Mouse (Mus musculus): Measurements from ENCODE around the gene Rec114. TPM values are rescaled to one million over a fixed set of nuclear protein-coding genes. Genes with fewer than 3 reads are reported as not detected.

The Rec114 gene
- polyA plus RNA-seq, 1 experiment, result 0.35 TPM

DNA sequence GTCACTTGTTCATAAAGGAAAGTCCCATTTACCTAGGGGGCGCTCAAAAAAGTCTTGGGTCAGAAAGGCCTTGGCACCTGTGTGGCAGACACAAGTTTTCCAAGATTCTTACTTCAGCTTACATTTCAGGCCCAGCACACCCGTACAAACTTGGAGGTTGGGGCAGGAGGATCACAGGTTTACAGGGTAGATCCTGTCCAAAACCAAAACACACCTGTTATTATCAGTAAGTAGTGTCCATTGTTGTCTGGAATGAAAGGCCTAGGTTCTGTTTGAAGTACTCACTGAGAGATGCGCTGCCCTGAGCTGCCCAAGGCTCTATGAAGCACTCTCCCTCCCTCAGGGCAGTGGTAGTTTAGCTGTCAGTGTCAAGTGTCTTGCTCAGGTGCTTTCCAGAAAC lies 84.4 kb downstream of the Rec114 start:
- H3K27me3 ChIP-seq (ENCODE audit: control insufficient read depth, insufficient read depth, insufficient read length), result no peaks in the 10 kb centered on the region
- H3K4me3 ChIP-seq, result no peak overlapping the region
- TF ChIP-seq REST (IDR thresholded peaks at IDR 0.05; ENCODE audit: insufficient read depth, insufficient read length) (no peak), POLR2AphosphoS2 (IDR thresholded peaks at IDR 0.05; ENCODE audit: insufficient read length, low read depth) (no peak)
- H3ac ChIP-seq (ENCODE audit: control insufficient read depth, insufficient read length), result no peak overlapping the region
- no peaks in the 10 kb centered on the region for H3K79me2 ChIP-seq (ENCODE audit: control insufficient read depth, insufficient read depth)
- peaks cover 30% of the 10 kb centered on the region for H3K36me3 ChIP-seq (ENCODE audit: control insufficient read depth, insufficient read depth)
- H3K4me2 ChIP-seq (ENCODE audit: low read depth), result no peak overlapping the region

- H3K4me2 ChIP-seq (ENCODE audit: low read depth), result no peak overlapping the region
- H3K27me3 ChIP-seq (ENCODE audit: control insufficient read depth, insufficient read depth, insufficient read length), result no peaks in the 10 kb centered on the region
- no peak for TF ChIP-seq POLR2AphosphoS2 (IDR thresholded peaks at IDR 0.05; ENCODE audit: insufficient read length, low read depth)
- TF ChIP-seq TCF12 (IDR thresholded peaks at IDR 0.05; ENCODE audit: insufficient read depth, poor library complexity, severe bottlenecking), result no peak
- no peak for TF ChIP-seq USF1 (IDR thresholded peaks at IDR 0.05; ENCODE audit: low read depth)
- TF ChIP-seq MYOG (IDR thresholded peaks at IDR 0.05; ENCODE audit: control insufficient read depth in 1 of 3, insufficient read depth in 1 of 3, insufficient read length in 2 of 3, low read depth in 2 of 3), result no peak
- TF ChIP-seq SRF (IDR thresholded peaks at IDR 0.05; ENCODE audit: control insufficient read depth, insufficient read length, low read depth), result no peak
- no peak for TF ChIP-seq CEBPB (IDR thresholded peaks at IDR 0.05; ENCODE audit: insufficient read depth, poor library complexity, severe bottlenecking)
- TF ChIP-seq E2F4 (IDR thresholded peaks at IDR 0.05; ENCODE audit: insufficient read depth), result no peak
- TF ChIP-seq MYOD1 (IDR thresholded peaks at IDR 0.05; ENCODE audit: control insufficient read depth in 1 of 3, insufficient read length in 2 of 3, low read depth in 2 of 3), result no peak
- no peak for TF ChIP-seq REST (IDR thresholded peaks at IDR 0.05; ENCODE audit: insufficient read depth, insufficient read length)
- TF ChIP-seq TCF3 (IDR thresholded peaks at IDR 0.05; ENCODE audit: insufficient read length, low read depth), result no peak
- no peak for TF ChIP-seq MAX (IDR thresholded peaks at IDR 0.05; ENCODE audit: low read depth)
- no peak for TF ChIP-seq POLR2A (IDR thresholded peaks at IDR 0.05; ENCODE audit: insufficient read length, low read depth)
- no peaks in the 10 kb centered on the region for H3K79me2 ChIP-seq (ENCODE audit: control insufficient read depth, insufficient read depth)
- no peak overlapping the region for H3ac ChIP-seq (ENCODE audit: control insufficient read depth, insufficient read length)
- no peak overlapping the region for H3K4me3 ChIP-seq
- peaks cover 25% of the 10 kb centered on the region for H3K36me3 ChIP-seq (ENCODE audit: control insufficient read depth, insufficient read depth)
Measured at GRCm38 (mm10) chr9:58658596-58659309, 85.0 kb downstream of the Rec114 start.

- H3ac ChIP-seq (ENCODE audit: control insufficient read depth, insufficient read length), result no peak overlapping the region
- H3K36me3 ChIP-seq (ENCODE audit: control insufficient read depth, insufficient read depth), result peaks cover 21% of the 10 kb centered on the region
- H3K27me3 ChIP-seq (ENCODE audit: control insufficient read depth, insufficient read depth, insufficient read length), result no peaks in the 10 kb centered on the region
- H3K4me3 ChIP-seq, result no peak overlapping the region
- TF ChIP-seq POLR2A (IDR thresholded peaks at IDR 0.05; ENCODE audit: insufficient read length, low read depth), result no peak
- no peak for TF ChIP-seq USF1 (IDR thresholded peaks at IDR 0.05; ENCODE audit: low read depth)
- TF ChIP-seq REST (IDR thresholded peaks at IDR 0.05; ENCODE audit: insufficient read depth, insufficient read length), result no peak
- TF ChIP-seq TCF12 (IDR thresholded peaks at IDR 0.05; ENCODE audit: insufficient read depth, poor library complexity, severe bottlenecking), result no peak
- TF ChIP-seq SRF (IDR thresholded peaks at IDR 0.05; ENCODE audit: control insufficient read depth, insufficient read length, low read depth), result no peak
- no peak for TF ChIP-seq MYOG (IDR thresholded peaks at IDR 0.05; ENCODE audit: control insufficient read depth in 1 of 3, insufficient read depth in 1 of 3, insufficient read length in 2 of 3, low read depth in 2 of 3)
- no peak for TF ChIP-seq TCF3 (IDR thresholded peaks at IDR 0.05; ENCODE audit: insufficient read length, low read depth)
- no peak for TF ChIP-seq MAX (IDR thresholded peaks at IDR 0.05; ENCODE audit: low read depth)
- TF ChIP-seq CEBPB (IDR thresholded peaks at IDR 0.05; ENCODE audit: insufficient read depth, poor library complexity, severe bottlenecking), result no peak
- no peak for TF ChIP-seq E2F4 (IDR thresholded peaks at IDR 0.05; ENCODE audit: insufficient read depth)
- TF ChIP-seq POLR2AphosphoS2 (IDR thresholded peaks at IDR 0.05; ENCODE audit: insufficient read length, low read depth), result no peak
- TF ChIP-seq MYOD1 (IDR thresholded peaks at IDR 0.05; ENCODE audit: control insufficient read depth in 1 of 3, insufficient read length in 2 of 3, low read depth in 2 of 3), result no peak
- H3K79me2 ChIP-seq (ENCODE audit: control insufficient read depth, insufficient read depth), result no peaks in the 10 kb centered on the region
- no peak overlapping the region for H3K4me2 ChIP-seq (ENCODE audit: low read depth)
Measured at GRCm38 (mm10) chr9:58657735-58658512, 85.8 kb downstream of the Rec114 start.

- Histone ChIP-seq H3ac (ENCODE audit: control insufficient read depth, insufficient read length) (no peak overlapping the region), H3K27me3 (ENCODE audit: control insufficient read depth, insufficient read depth, insufficient read length) (no peaks in the 10 kb centered on the region), H3K79me2 (ENCODE audit: control insufficient read depth, insufficient read depth) (no peaks in the 10 kb centered on the region), H3K4me3 (no peak overlapping the region), H3K36me3 (ENCODE audit: control insufficient read depth, insufficient read depth) (peaks cover 19% of the 10 kb centered on the region), H3K4me2 (ENCODE audit: low read depth) (no peak overlapping the region)
- no peak for TF ChIP-seq CEBPB (IDR thresholded peaks at IDR 0.05; ENCODE audit: insufficient read depth, poor library complexity, severe bottlenecking)
- TF ChIP-seq POLR2AphosphoS2 (IDR thresholded peaks at IDR 0.05; ENCODE audit: insufficient read length, low read depth), result no peak
- no peak for TF ChIP-seq E2F4 (IDR thresholded peaks at IDR 0.05; ENCODE audit: insufficient read depth)
- no peak for TF ChIP-seq REST (IDR thresholded peaks at IDR 0.05; ENCODE audit: insufficient read depth, insufficient read length)
- no peak for TF ChIP-seq TCF3 (IDR thresholded peaks at IDR 0.05; ENCODE audit: insufficient read length, low read depth)
- TF ChIP-seq MYOD1 (IDR thresholded peaks at IDR 0.05; ENCODE audit: control insufficient read depth in 1 of 3, insufficient read length in 2 of 3, low read depth in 2 of 3), result no peak
- no peak for TF ChIP-seq USF1 (IDR thresholded peaks at IDR 0.05; ENCODE audit: low read depth)
- no peak for TF ChIP-seq TCF12 (IDR thresholded peaks at IDR 0.05; ENCODE audit: insufficient read depth, poor library complexity, severe bottlenecking)
- no peak for TF ChIP-seq MAX (IDR thresholded peaks at IDR 0.05; ENCODE audit: low read depth)
- TF ChIP-seq SRF (IDR thresholded peaks at IDR 0.05; ENCODE audit: control insufficient read depth, insufficient read length, low read depth), result no peak
- no peak for TF ChIP-seq POLR2A (IDR thresholded peaks at IDR 0.05; ENCODE audit: insufficient read length, low read depth)
Measured at GRCm38 (mm10) chr9:58656824-58657223, 86.9 kb downstream of the Rec114 start.
